ENCODE assay signal across 16 mouse cellular contexts in genomic region chr17:83930401-83930800, GRCm38 (mm10).
"Had no signal": no experiment of that assay in that cellular context is flagged by ENCODE, and none has a peak within 500 bp of the region (broad histone marks: within the 10 kb centered on the region; RNA-seq: fewer than 3 reads in every experiment).

No protein-coding gene starts in this region.

- H3K4me3 ChIP-seq: midbrain, embryonic 10.5 days; midbrain, embryonic 12.5 days; myocyte; neural tube, embryonic 13.5 days; neural tube, embryonic 15.5 days had no signal

- H3K27me3 ChIP-seq: midbrain, embryonic 12.5 days; neural tube, embryonic 13.5 days; neural tube, embryonic 15.5 days had no signal

- DNase-seq: lung, adult 18-20 months; lung, embryonic 14.5 days; lung, postnatal 10 days; lung, postnatal 4 days; midbrain, embryonic 14.5 days; right cerebral cortex, postnatal 14 days; right cerebral cortex, postnatal 4 days; spleen, adult 18-20 months; thymus, adult 2 months; thymus, postnatal 25 days; thymus, postnatal 4 days had no signal

- H3K36me3 ChIP-seq: midbrain, embryonic 10.5 days; midbrain, embryonic 12.5 days; neural tube, embryonic 13.5 days; neural tube, embryonic 15.5 days had no signal
